Mouse (Mus musculus) monocyte, adult 5-6 weeks (primary cell): ENCODE measurements around the gene Clec4a4. TPM values are rescaled to one million over a fixed set of nuclear protein-coding genes. Genes with fewer than 3 reads are reported as not detected.
"Not testable (repeated sequence)": the region's sequence is repeated elsewhere in the genome, so short reads cannot be mapped to it uniquely, and the experiment has no call there.

Experiments used
- ATAC-seq: fragments of 153-309, 156-312 bp; replicated peaks from 2 replicates; pipeline ENCODE4 v1.8.0; 2017; ENCODE audit warnings: mild to moderate bottlenecking; ENCODE audit not compliant: low TSS enrichment, insufficient number of reproducible peaks, severe bottlenecking, poor library complexity, low FRiP score
- total RNA-seq: library from RNA; stranded (forward); fragments of 200-1000, 200-491, 200-594 nt; gene quantifications from 3 replicates; pipeline ENCODE4 v1.2.3, GENCODE M21; 2017

Clec4a4 gene
- total RNA-seq, result 7.0 to 13.7 TPM (median 11.1 TPM) in 3 replicates

DNA sequence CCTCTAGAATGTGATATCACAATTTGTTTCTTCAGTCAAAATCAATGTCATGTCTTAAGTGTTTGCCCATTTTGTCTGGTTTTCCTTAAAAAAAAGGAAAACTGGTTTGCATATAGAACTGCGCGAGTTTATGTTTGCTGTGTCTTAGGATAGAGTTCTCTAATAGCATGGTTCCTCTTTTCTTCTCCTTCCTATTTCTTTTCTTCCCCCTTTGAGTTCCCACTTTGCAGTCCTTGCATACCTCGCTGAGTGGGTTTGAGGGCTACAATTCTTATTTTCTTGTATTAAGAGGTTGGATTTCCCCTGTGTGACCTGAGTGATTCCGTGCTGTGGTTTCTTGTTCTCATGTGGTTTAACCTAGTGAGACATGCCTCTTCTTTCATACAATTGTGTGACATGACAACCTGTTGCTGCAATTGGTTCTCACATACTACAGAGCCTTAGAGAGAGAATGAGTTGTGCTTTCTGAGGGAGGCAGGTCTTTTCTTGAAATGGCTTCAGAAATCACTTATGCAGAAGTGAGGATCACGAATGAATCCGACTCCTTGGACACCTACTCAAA is at the start of gene Clec4a4:
Clec4a4 (plus strand) TSS at position 492 of the 562 bp plus-strand sequence.
- peak; percentile 59; the same call in 1 of the 2 replicates for ATAC-seq

DNA sequence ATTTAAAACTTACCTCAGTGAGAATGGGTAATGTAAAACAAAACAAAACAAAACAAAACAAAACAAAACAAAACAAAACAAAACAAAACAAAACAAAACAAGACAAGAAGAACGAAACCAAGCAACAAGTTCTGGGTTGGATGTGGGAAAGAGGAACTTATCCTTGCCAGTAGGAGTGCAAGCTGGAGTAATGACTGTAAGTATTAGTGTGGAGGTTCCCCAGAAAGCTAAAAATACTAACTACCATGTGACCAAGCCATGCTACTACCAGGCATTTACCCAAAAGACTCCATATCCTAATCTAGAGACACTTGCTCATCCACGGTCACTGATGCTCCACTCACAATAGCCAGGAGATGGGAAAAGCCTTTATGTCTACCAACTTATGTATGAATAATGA is 43.4 kb upstream of the Clec4a4 start:
- ATAC-seq, result peak; percentile 86

DNA sequence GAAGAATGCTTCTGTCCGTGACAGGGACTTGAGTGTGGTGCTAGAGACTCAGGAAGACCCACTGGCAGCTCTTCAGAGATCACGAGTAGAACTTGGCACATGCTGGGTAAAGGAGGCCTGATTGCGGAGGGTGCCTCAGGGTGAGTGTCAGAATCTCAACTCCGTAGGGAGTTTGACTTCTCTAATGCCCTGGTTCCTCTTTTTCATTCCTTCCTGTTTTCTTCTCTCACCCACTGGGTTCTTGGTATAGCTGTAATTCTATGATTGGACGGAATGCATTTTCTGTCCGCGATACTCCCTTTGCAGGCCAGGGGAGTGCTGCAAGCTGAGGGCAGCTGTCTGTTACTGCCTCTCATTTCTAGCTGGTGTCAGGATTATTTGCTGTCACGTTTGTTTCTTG is 37.8 kb upstream of the Clec4a4 start, which contains the start of gene Clec4a3:
Clec4a3 (plus strand) TSS at position 115 of the 400 bp plus-strand sequence.
- peak; percentile 93 for ATAC-seq

DNA sequence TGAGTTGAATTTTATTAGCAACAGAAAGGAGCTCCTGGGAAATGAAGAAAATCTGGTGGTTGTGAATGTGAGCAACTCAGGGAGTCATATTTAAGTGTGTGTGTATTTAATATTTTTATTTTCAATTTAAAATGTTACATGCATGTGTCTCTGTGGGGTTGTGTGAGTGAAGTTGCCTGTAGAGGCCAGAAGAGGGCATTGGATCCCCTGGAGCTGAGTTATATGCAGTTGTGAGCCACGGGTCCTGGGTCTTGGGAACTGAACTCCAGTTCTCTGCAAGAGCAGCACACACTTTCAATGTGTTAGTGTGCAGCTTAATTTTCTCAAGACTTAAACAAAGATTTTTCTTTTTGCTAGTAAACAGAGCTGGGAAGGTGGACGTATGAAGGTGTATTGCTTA is 25.6 kb upstream of the Clec4a4 start:
- ATAC-seq, result no peak

DNA sequence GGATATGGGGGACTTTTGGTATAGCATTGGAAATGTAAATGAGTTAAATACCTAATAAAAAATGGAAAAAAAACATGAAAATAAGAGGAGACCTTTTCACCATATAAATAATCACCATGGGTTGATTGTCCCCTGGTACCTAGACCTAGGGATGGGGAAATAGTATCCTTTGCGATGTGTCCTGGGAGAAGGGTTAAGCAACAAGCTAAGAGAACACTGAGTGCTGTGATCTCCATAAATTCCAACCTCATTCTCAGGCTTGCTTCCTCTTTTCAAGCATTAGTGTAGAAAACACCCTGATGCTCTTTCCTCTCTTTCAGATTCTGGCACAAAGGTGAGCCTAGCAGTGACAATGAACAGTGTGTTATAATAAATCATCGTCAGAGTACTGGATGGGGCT is 21.1 kb upstream of the Clec4a4 start:
- ATAC-seq, result peak; percentile 55

DNA sequence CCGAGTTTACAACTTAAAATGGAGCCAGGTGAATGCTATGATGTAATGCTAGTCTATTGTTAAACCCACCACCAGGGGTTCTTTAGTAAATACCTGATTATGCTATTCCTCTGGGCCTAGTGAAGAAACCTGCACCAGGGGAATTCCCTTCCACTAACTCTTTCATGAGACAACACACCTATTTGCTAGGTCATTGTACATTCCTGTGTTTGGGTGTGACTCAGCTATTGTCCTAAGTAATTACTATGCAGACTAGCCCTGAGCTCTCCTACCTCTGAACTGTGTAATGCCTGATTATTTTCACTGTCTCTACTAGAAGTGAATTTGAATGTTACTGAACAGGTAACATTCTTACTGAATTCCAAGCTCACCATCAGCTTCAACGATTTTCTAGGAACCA is 14.5 kb downstream of the Clec4a4 start:
- ATAC-seq, result not testable (repeated sequence)

DNA sequence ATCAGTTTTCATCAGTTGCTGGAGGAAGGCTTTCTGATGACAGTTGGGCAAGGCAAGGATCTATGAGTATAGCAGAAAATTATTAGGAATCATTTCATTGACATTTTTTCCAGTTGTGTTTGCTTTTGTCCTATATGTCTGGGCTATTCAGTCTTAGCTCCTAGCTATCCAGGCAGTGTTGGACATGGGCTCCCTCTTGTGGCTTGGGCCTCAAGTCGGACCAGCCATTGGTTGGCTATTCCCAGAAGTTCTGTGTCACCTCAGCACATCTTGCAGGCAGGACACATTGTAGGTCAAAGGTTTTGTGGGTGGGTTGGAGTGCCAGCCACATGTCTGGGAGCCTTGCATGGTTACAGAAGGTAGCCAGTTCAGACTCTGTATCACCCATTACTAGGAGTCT is 15.4 kb downstream of the Clec4a4 start:
- no peak for ATAC-seq

DNA sequence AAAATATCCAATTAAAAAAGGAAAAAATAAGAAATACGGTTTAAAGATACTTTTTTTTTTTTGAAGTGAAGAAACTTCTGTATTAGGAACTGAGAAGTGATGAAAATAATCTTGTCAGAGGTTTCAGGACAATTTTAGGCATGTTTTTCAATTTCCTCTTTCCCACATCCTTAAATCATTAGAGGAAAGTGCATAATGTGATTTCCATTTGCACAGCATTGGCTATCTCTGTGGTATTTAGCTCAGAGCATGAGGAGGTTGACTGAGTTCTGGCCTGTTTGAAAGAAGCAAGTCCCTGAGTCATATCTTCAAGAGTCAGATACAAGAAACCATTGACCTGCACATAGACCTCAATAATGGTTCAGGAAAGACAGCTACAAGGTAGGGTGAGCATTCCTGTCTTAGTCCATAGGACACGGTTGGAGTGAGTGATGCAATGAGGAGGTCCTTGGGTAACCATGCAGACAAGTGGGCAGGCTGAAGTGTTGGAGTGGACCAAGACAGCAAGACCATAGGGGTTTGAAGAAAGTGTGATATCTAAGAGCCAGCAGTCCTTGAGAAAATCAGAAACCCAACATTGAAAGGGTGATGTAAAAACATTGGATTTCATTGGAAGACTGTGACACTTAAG is 59.7 kb downstream of the Clec4a4 start, which contains the start of gene Clec4b1:
Clec4b1 (plus strand) TSS at position 221 of the 631 bp plus-strand sequence.
- peak; percentile 47; the same call in 1 of the 2 replicates for ATAC-seq

Other genes starting within 250 kb of the Clec4a4 start
- gene Slc2a3, start 188.7 kb upstream of the Clec4a4 start, total RNA-seq, result 57.5 to 73.6 TPM (median 60.1 TPM) in 3 replicates
- gene Foxj2, start 170.5 kb upstream of the Clec4a4 start, total RNA-seq, result 17.1 to 28.8 TPM (median 25.1 TPM) in 3 replicates
- gene C3ar1, start 134.2 kb upstream of the Clec4a4 start, total RNA-seq, result 1.8 to 13.4 TPM (median 9.7 TPM) in 3 replicates
- 52.8 to 81.1 TPM (median 65.0 TPM) in 3 replicates for gene Necap1, start 115.9 kb upstream of the Clec4a4 start, total RNA-seq
- 202 to 205 TPM (median 202 TPM) in 3 replicates for gene Clec4a1, start 68.5 kb upstream of the Clec4a4 start, total RNA-seq
- gene Clec4a3, start 37.9 kb upstream of the Clec4a4 start, total RNA-seq, result 388 to 868 TPM (median 791 TPM) in 3 replicates
- 9.1 to 25.6 TPM (median 14.4 TPM) in 3 replicates for gene Clec4b1, start 59.6 kb downstream of the Clec4a4 start, total RNA-seq
- 5.6 to 19.5 TPM (median 16.4 TPM) in 3 replicates for gene Clec4a2, start 116.1 kb downstream of the Clec4a4 start, total RNA-seq
- gene Clec4b2, start 182.5 kb downstream of the Clec4a4 start, total RNA-seq, result not detected in 3 replicates
- gene Clec4n, start 239.5 kb downstream of the Clec4a4 start, total RNA-seq, result 8.1 to 22.2 TPM (median 17.4 TPM) in 3 replicates